Mouse (Mus musculus) CH12.LX (cell line): ENCODE data around the gene Trim32.

ENCODE experiments used
- CTCF ChIP-seq, 2 experiments: IDR thresholded peaks in 1 of 2; conservative IDR thresholded peaks in 1 of 2; 2 replicates each; pipeline ENCODE4 v1.5.1; 2011 to 2012; ENCODE audit warnings: low read depth in 2 of 2, low read length in 2 of 2, improper control_type of control experiment in 1 of 2, inconsistent platforms in 1 of 2, mild to moderate bottlenecking in 1 of 2, moderate library complexity in 1 of 2
- IRF4 ChIP-seq: IDR thresholded peaks from 2 replicates; pipeline ENCODE4 v1.6.1; 2014; ENCODE audit warnings: low read depth, mild to moderate bottlenecking, inconsistent platforms, low read length, improper control_type of control experiment
- KAT2A ChIP-seq: IDR thresholded peaks from 2 replicates; pipeline ENCODE4 v1.6.1; 2012; ENCODE audit warnings: low read length, improper control_type of control experiment, inconsistent platforms; ENCODE audit not compliant: insufficient replicate concordance
- MAX ChIP-seq: IDR thresholded peaks from 2 replicates; pipeline ENCODE4 v1.6.1; 2011; ENCODE audit warnings: low read length, improper control_type of control experiment
- NELFE ChIP-seq: IDR thresholded peaks from 2 replicates; pipeline ENCODE4 v1.6.1; 2011; ENCODE audit warnings: low read depth, low read length, improper control_type of control experiment
- NRF1 ChIP-seq: IDR thresholded peaks from 2 replicates; pipeline ENCODE4 v1.6.1; 2014; ENCODE audit warnings: low read depth, mild to moderate bottlenecking, inconsistent platforms, low read length, improper control_type of control experiment, moderate library complexity
- POLR2A ChIP-seq: IDR thresholded peaks from 2 replicates; pipeline ENCODE4 v1.6.1; 2011; ENCODE audit warnings: low read depth, mild to moderate bottlenecking, improper control_type of control experiment, low read length
- RCOR1 ChIP-seq: conservative IDR thresholded peaks from 2 replicates; pipeline ENCODE4 v1.6.1; 2012; ENCODE audit warnings: low read depth, mild to moderate bottlenecking, inconsistent platforms, low read length, improper control_type of control experiment
- TCF12 ChIP-seq: IDR thresholded peaks from 2 replicates; pipeline ENCODE4 v1.6.1; 2014; ENCODE audit warnings: low read depth, mild to moderate bottlenecking, inconsistent platforms, low read length, improper control_type of control experiment
- USF1 ChIP-seq: IDR thresholded peaks from 2 replicates; pipeline ENCODE4 v1.6.1; 2014; ENCODE audit warnings: low read depth, mild to moderate bottlenecking, inconsistent platforms, low read length, improper control_type of control experiment

DNA sequence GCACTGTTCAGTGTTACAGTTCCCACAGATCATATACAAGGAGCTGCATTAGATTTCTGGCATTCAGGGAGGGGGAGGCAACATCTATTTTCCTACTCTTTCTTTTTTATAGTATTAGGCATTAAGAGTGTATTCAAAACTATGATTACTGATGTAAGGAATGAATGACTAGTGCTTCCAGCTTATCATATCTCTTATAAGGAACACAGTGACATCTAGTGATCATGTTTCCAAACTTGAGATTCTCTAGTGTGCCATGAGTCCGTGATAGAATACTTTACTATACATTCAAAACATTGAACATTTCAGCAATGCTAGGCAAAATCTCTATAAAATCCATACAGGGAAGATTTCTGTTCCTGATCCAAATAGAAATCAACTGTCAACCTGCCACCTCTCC lies 24.5 kb upstream of the Trim32 start:
- no peak for TF ChIP-seq NELFE
- no peak for TF ChIP-seq TCF12
- TF ChIP-seq IRF4 = no peak
- TF ChIP-seq CTCF (conservative IDR thresholded peaks at IDR 0.05 in 1 of 2, IDR thresholded peaks at IDR 0.05 in 1 of 2; ENCODE audit: low read depth in 2 of 2, low read length in 2 of 2) = no peak
- TF ChIP-seq KAT2A = no peak
- no peak for TF ChIP-seq USF1
- no peak for TF ChIP-seq RCOR1
- TF ChIP-seq MAX = no peak
- TF ChIP-seq POLR2A = no peak
- TF ChIP-seq NRF1 = no peak
